Comparison of ENCODE assay signal across 14 mouse cellular contexts in genomic region chr3:104352358-104353060, GRCm38 (mm10).
A peak's percentile ranks its signal among the peaks of the same experiment; 100 is the strongest.
DNase-seq lines count a peak whose midpoint lies in the region; ATAC-seq and TF ChIP-seq lines count a peak whose summit lies in the region.
"Had no signal": no experiment of that assay in that cellular context is flagged by ENCODE, and none has a peak within 500 bp of the region (broad histone marks: within the 10 kb centered on the region; RNA-seq: fewer than 3 reads in every experiment).

No protein-coding gene starts in this region.

- H3K36me3 ChIP-seq in forebrain, embryonic 11.5 days (ENCODE audit: control insufficient read depth, insufficient read depth, low read length) = no peaks in the 10 kb centered on the region
- no peaks in the 10 kb centered on the region for H3K36me3 ChIP-seq in forebrain, embryonic 16.5 days (ENCODE audit: control insufficient read depth, insufficient read depth)
- H3K36me3 ChIP-seq in lung, postnatal 0 days (ENCODE audit: insufficient read depth, low read length) = no peaks in the 10 kb centered on the region
- H3K36me3 ChIP-seq in heart, embryonic 10.5 days = no peaks in the 10 kb centered on the region
- no peaks in the 10 kb centered on the region for H3K36me3 ChIP-seq in hindbrain, embryonic 14.5 days (replicated peaks; ENCODE audit: control insufficient read depth, insufficient read depth)
- H3K36me3 ChIP-seq: embryonic facial prominence, embryonic 15.5 days; limb, embryonic 13.5 days; midbrain, embryonic 15.5 days; neural tube, embryonic 15.5 days had no signal

- H3K4me2 ChIP-seq in forebrain, embryonic 11.5 days (ENCODE audit: low read depth, low read length, severe bottlenecking) = 0 out of 2 replicates have a peak overlapping the region, but pooled peaks have one; percentile 3
- H3K4me2 ChIP-seq in forebrain, embryonic 16.5 days (ENCODE audit: low read length) = no peak overlapping the region
- H3K4me2 ChIP-seq in lung, postnatal 0 days (replicated peaks; ENCODE audit: low read depth, low read length) = no peak overlapping the region
- H3K4me2 ChIP-seq in hindbrain, embryonic 14.5 days (replicated peaks) = no peak overlapping the region
- H3K4me2 ChIP-seq: embryonic facial prominence, embryonic 15.5 days; limb, embryonic 13.5 days; lung, embryonic 14.5 days; midbrain, embryonic 15.5 days; neural tube, embryonic 15.5 days had no signal

- TF ChIP-seq EP300 in lung, postnatal 0 days (IDR thresholded peaks at IDR 0.05) = 0 out of 2 replicates have a peak, but pooled peaks have one; percentile 15

- ATAC-seq in forebrain, embryonic 11.5 days (replicated peaks; ENCODE audit: low FRiP score) = no peak; the same call in 1 of the 2 replicates
- ATAC-seq in forebrain, embryonic 16.5 days = no peak
- no peak; the same call in 1 of the 2 replicates for ATAC-seq in lung, postnatal 0 days
- no peak for ATAC-seq in hindbrain, embryonic 14.5 days (ENCODE audit: low FRiP score)
- no peak for ATAC-seq in cerebellum, adult (ENCODE audit: insufficient number of reproducible peaks, low FRiP score, low TSS enrichment)
- ATAC-seq: midbrain, embryonic 15.5 days had no signal

- no peak overlapping the region for H3K9ac ChIP-seq in forebrain, embryonic 11.5 days (ENCODE audit: low read length)
- no peak overlapping the region for H3K9ac ChIP-seq in forebrain, embryonic 16.5 days (replicated peaks; ENCODE audit: low read depth, low read length)
- no peak overlapping the region for H3K9ac ChIP-seq in lung, postnatal 0 days (replicated peaks; ENCODE audit: low read depth)
- H3K9ac ChIP-seq in hindbrain, embryonic 14.5 days = no peak overlapping the region
- H3K9ac ChIP-seq: embryonic facial prominence, embryonic 15.5 days; limb, embryonic 13.5 days; lung, embryonic 14.5 days; midbrain, embryonic 15.5 days; neural tube, embryonic 15.5 days had no signal

- H3K27me3 ChIP-seq in forebrain, embryonic 11.5 days (ENCODE audit: control insufficient read depth, insufficient read depth, low read length) = no peaks in the 10 kb centered on the region
- no peaks in the 10 kb centered on the region for H3K27me3 ChIP-seq in forebrain, embryonic 16.5 days (replicated peaks; ENCODE audit: control insufficient read depth, insufficient read depth, low read length)
- H3K27me3 ChIP-seq in lung, postnatal 0 days (replicated peaks; ENCODE audit: insufficient read depth, low read length) = no peaks in the 10 kb centered on the region
- no peaks in the 10 kb centered on the region for H3K27me3 ChIP-seq in heart, embryonic 10.5 days (ENCODE audit: insufficient read depth, poor library complexity, severe bottlenecking)
- no peaks in the 10 kb centered on the region for H3K27me3 ChIP-seq in hindbrain, embryonic 14.5 days (ENCODE audit: control insufficient read depth, insufficient read depth, low read length)
- H3K27me3 ChIP-seq: embryonic facial prominence, embryonic 15.5 days; limb, embryonic 13.5 days; midbrain, embryonic 15.5 days had no signal

- 0 out of 2 replicates have a peak overlapping the region, but pooled peaks have one; percentile 3 for H3K27ac ChIP-seq in forebrain, embryonic 11.5 days (ENCODE audit: low read depth, low read length)
- no peak overlapping the region for H3K27ac ChIP-seq in forebrain, embryonic 16.5 days (ENCODE audit: low read length)
- no peak overlapping the region for H3K27ac ChIP-seq in lung, postnatal 0 days (ENCODE audit: low read length)
- peak overlapping the region; percentile 69; the same call in 1 of the 2 replicates for H3K27ac ChIP-seq in heart, embryonic 10.5 days
- H3K27ac ChIP-seq in hindbrain, embryonic 14.5 days = no peak overlapping the region
- H3K27ac ChIP-seq: embryonic facial prominence, embryonic 15.5 days; limb, embryonic 13.5 days; midbrain, embryonic 15.5 days; neural tube, embryonic 15.5 days had no signal

- WGBS in forebrain, embryonic 11.5 days = 25% methylated on average over 7 of the region's 7 CpGs
- 14% methylated on average over 7 of the region's 7 CpGs for WGBS in forebrain, embryonic 16.5 days
- 58% methylated on average over 7 of the region's 7 CpGs for WGBS in lung, postnatal 0 days
- WGBS in heart, embryonic 10.5 days = 45% methylated on average over 7 of the region's 7 CpGs
- WGBS in hindbrain, embryonic 14.5 days = 38% methylated on average over 7 of the region's 7 CpGs

- H3K9me3 ChIP-seq in forebrain, embryonic 11.5 days (ENCODE audit: control insufficient read depth, low read length) = no peaks in the 10 kb centered on the region
- H3K9me3 ChIP-seq in forebrain, embryonic 16.5 days (ENCODE audit: control insufficient read depth, low read length) = no peaks in the 10 kb centered on the region
- H3K9me3 ChIP-seq in lung, postnatal 0 days (ENCODE audit: low read length) = no peaks in the 10 kb centered on the region
- H3K9me3 ChIP-seq in heart, embryonic 10.5 days = no peaks in the 10 kb centered on the region
- no peaks in the 10 kb centered on the region for H3K9me3 ChIP-seq in hindbrain, embryonic 14.5 days (ENCODE audit: control insufficient read depth, low read length)
- H3K9me3 ChIP-seq: embryonic facial prominence, embryonic 15.5 days; limb, embryonic 13.5 days; midbrain, embryonic 15.5 days; neural tube, embryonic 15.5 days had no signal

- TF ChIP-seq CTCF in lung, postnatal 0 days (IDR thresholded peaks at IDR 0.05) = no peak

- no peak for DNase-seq in forebrain, embryonic 11.5 days (ENCODE audit: low spot score)
- peak; percentile 45 for DNase-seq in lung, postnatal 0 days (ENCODE audit: low spot score)
- DNase-seq in lung, adult 18-20 months = no peak
- no peak for DNase-seq in heart, embryonic 10.5 days (ENCODE audit: low spot score)
- DNase-seq in retina, embryonic 14.5 days (ENCODE audit: low spot score) = peak; percentile 84
- no peak for DNase-seq in hindbrain, embryonic 14.5 days (ENCODE audit: low spot score)
- DNase-seq: B cell, adult 2 months; lung, embryonic 14.5 days had no signal

- H3K4me1 ChIP-seq in forebrain, embryonic 11.5 days (replicated peaks; ENCODE audit: control insufficient read depth, insufficient read depth, low read length) = peaks cover 11% of the 10 kb centered on the region
- peaks cover 11% of the 10 kb centered on the region for H3K4me1 ChIP-seq in forebrain, embryonic 16.5 days (replicated peaks; ENCODE audit: control insufficient read depth, insufficient read depth, low read length)
- no peaks in the 10 kb centered on the region; the same call in none of the 2 replicates for H3K4me1 ChIP-seq in lung, postnatal 0 days (ENCODE audit: insufficient read depth, low read depth, low read length)
- H3K4me1 ChIP-seq in heart, embryonic 10.5 days = peaks cover 37% of the 10 kb centered on the region
- peaks cover 6% of the 10 kb centered on the region for H3K4me1 ChIP-seq in hindbrain, embryonic 14.5 days (replicated peaks; ENCODE audit: control insufficient read depth, insufficient read depth, low read length)

- no peak overlapping the region for H3K4me3 ChIP-seq in forebrain, embryonic 11.5 days (ENCODE audit: low read depth, low read length)
- no peak overlapping the region for H3K4me3 ChIP-seq in forebrain, embryonic 16.5 days (replicated peaks; ENCODE audit: low read length)
- no peak overlapping the region for H3K4me3 ChIP-seq in lung, postnatal 0 days (ENCODE audit: low read depth, low read length)
- H3K4me3 ChIP-seq in heart, embryonic 10.5 days = no peak overlapping the region
- H3K4me3 ChIP-seq in hindbrain, embryonic 14.5 days (replicated peaks; ENCODE audit: low read length) = no peak overlapping the region
- H3K4me3 ChIP-seq: embryonic facial prominence, embryonic 15.5 days; limb, embryonic 13.5 days; midbrain, embryonic 15.5 days; neural tube, embryonic 15.5 days had no signal

Comparison
In these comparisons a context has a peak if more than half of its experiments do, and no peak if none do; other contexts are left out.
1. DNase-seq: peak in lung, postnatal 0 days (single experiment) and retina, embryonic 14.5 days (single experiment); none in forebrain, embryonic 11.5 days (single experiment), lung, adult 18-20 months (0 of 2), heart, embryonic 10.5 days (single experiment) and hindbrain, embryonic 14.5 days (single experiment).
2. H3K27ac ChIP-seq: peak in forebrain, embryonic 11.5 days (single experiment) and heart, embryonic 10.5 days (single experiment); none in forebrain, embryonic 16.5 days (single experiment), lung, postnatal 0 days (single experiment) and hindbrain, embryonic 14.5 days (single experiment).